Mouse (Mus musculus) right cerebral cortex, adult 18-20 months (tissue): ENCODE data around the gene Hacl1.
A peak's percentile ranks its signal among the peaks of the same experiment; 100 is the strongest.

Source experiments
- DNase-seq: peaks from one replicate; pipeline ENCODE4 v3.0.0; 2022; ENCODE audit warnings: mixed read lengths

Gene Hacl1

DNA sequence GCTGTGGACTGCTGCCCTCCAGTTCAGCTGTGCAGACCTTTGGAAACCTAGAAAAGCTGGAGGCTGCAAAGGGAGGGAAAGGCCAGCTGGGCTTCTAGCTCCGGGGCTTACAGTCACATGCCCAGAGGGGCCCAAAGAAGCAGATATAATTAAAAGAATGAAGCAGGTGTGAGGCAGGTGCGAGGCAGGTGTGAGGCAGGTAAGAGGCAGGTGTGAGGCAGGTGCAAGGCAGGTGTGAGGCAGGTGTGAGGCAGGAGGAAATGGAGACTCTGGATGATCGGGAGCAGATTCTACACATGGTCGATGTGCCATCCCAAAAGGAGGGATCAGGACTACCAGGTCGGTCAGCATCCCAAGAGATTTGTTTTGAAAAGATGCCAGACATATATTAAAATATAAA, 69.7 kb downstream of the Hacl1 start:
- no peak for DNase-seq

GRCm38 (mm10) chr14:31570131-31570951, 70.7 kb downstream of the Hacl1 start:
- no peak for DNase-seq

GRCm38 (mm10) chr14:31569151-31569631, 71.9 kb downstream of the Hacl1 start:
- DNase-seq = no peak

- no peak for DNase-seq
Observed at GRCm38 (mm10) chr14:31565478-31566212, 75.4 kb downstream of the Hacl1 start.

GRCm38 (mm10) chr14:31564452-31565179, 76.5 kb downstream of the Hacl1 start:
- DNase-seq = no peak

DNA sequence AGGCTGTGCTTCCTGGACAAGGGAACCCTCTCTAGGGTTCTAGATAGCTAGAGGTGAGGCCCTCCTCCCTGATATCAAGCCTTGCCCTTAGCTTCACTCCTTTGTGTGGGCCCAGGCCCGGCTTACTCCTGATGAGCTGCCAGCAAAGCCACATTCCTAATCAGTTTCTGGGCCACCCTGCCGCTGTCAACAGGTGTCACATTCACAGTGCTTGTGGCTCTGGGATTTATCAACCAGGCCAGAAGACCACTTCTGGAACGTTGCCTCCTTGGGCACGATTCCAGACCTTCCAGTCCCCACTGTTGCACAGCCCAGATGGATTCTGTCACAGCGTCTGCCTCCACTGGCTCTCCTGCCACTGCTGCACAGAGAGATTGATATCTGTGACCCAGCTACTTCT, 80.2 kb downstream of the Hacl1 start:
- no peak for DNase-seq

DNA sequence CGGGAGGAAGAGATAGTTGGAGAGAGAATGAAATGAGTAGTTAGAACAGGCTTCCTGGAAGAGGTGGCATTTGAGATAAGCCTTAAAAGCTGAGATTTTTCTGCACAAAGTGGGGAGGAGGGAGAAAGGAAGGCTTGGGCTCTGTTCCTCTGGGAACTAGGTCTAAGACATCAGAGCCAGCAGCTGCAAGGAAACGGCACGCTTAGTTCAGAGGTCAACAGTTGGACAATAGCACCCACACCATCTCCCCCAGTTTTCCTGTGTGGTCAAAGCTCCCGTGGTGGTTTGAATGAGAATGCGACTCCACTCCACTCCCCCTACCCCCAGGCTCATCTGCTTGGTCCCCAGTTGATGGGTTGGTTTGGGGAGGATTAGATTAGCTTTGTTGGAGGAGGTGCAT, 81.9 kb downstream of the Hacl1 start:
- DNase-seq = no peak

- no peak for DNase-seq
Observed at GRCm38 (mm10) chr14:31557784-31558183, 83.3 kb downstream of the Hacl1 start.

GRCm38 (mm10) chr14:31557273-31557672, 83.8 kb downstream of the Hacl1 start:
- no peak for DNase-seq

DNA sequence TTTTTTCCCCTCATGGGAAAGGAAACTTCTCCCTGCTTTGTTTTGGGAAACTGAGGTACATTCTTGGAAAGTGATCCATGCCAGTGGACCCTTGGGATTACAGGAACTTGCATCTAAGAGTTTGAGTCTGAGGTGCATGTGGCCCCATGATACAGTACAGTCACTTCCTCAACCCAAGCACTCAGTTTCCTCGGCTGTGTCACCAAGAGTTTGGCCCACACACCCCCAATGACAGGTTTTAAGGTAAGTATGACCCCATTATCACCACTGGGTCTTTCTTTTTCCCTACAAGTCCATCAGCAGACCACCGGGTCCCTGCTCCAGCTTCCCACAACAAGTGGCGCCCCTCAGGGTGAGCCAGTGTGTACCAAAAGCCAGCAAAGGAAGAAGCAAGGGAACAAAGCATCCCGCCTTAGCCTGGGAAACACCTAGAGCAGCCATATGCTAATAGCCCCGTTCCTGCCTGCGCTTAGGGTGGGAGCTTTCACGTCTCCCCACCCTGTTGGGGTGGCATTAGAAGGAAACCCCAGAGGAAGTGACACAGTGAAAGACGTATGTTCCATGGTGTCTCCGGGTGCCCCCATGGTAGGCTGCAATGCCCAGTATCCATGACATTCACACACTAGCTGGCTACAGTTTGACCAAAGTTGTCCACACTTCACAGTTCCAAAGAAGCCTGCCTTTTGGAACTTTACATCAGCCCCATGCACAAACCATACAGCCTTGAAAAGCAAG, 84.4 kb downstream of the Hacl1 start:
- no peak for DNase-seq

- peak; percentile 15 for DNase-seq
Observed at GRCm38 (mm10) chr14:31555963-31556434, 85.1 kb downstream of the Hacl1 start.

GRCm38 (mm10) chr14:31555021-31555420, 86.1 kb downstream of the Hacl1 start:
- DNase-seq = no peak
